Mouse (Mus musculus): Measurements from ENCODE around the gene Cfdp1. TPM values are rescaled to one million over a fixed set of nuclear protein-coding genes. Genes with fewer than 3 reads are reported as not detected.
A peak's percentile ranks its signal among the peaks of the same experiment; 100 is the strongest.
"Not testable (repeated sequence)": the region's sequence is repeated elsewhere in the genome, so short reads cannot be mapped to it uniquely, and the experiment has no call there.

Cfdp1 gene
- polyA plus RNA-seq, 1 experiment from 2014 or later: 144 TPM

GRCm38 (mm10) chr8:111855977-111856376 is 1.9 kb upstream of the Cfdp1 start:
- Histone ChIP-seq H3K27me3 (replicated peaks) (no peaks in the 10 kb centered on the region), H3K36me3 (no peaks in the 10 kb centered on the region), H3K4me3 (no peak overlapping the region), H3K4me1 (replicated peaks) (peaks cover 18% of the 10 kb centered on the region), H3K4me2 (no peak overlapping the region), H3K9me3 (replicated peaks) (no peaks in the 10 kb centered on the region), H3K27ac (ENCODE audit: poor library complexity, severe bottlenecking) (no peak overlapping the region), H3K9ac (no peak overlapping the region)
- 90% methylated on average over 12 of the region's 12 CpGs for WGBS
- ATAC-seq (ENCODE audit: insufficient number of reproducible peaks, low FRiP score): no peak

- H3K27ac ChIP-seq (ENCODE audit: poor library complexity, severe bottlenecking); H3K9me3 ChIP-seq (replicated peaks); H3K27me3 ChIP-seq (replicated peaks); ATAC-seq (ENCODE audit: insufficient number of reproducible peaks, low FRiP score); H3K36me3 ChIP-seq: not testable (repeated sequence)
- WGBS: 51% methylated on average over 12 of the region's 12 CpGs
- peaks cover 18% of the 10 kb centered on the region for H3K4me1 ChIP-seq (replicated peaks)
- H3K9ac ChIP-seq: peak overlapping the region; percentile 89
- peak overlapping the region; percentile 92 for H3K4me2 ChIP-seq
- peak overlapping the region; percentile 82 for H3K4me3 ChIP-seq
Observed at GRCm38 (mm10) chr8:111853219-111853618, 872 bp downstream of the Cfdp1 start.

- 94% methylated on average over 6 of the region's 6 CpGs for WGBS
- Histone ChIP-seq H3K4me1 (replicated peaks) (peaks cover 6% of the 10 kb centered on the region), H3K4me3 (no peak overlapping the region), H3K9ac (no peak overlapping the region), H3K9me3 (replicated peaks) (no peaks in the 10 kb centered on the region), H3K27me3 (replicated peaks) (no peaks in the 10 kb centered on the region), H3K27ac (ENCODE audit: poor library complexity, severe bottlenecking) (no peak overlapping the region), H3K4me2 (no peak overlapping the region), H3K36me3 (peaks cover 23% of the 10 kb centered on the region)
- ATAC-seq (ENCODE audit: insufficient number of reproducible peaks, low FRiP score): no peak
Observed at GRCm38 (mm10) chr8:111846746-111847145, 7.3 kb downstream of the Cfdp1 start.

GRCm38 (mm10) chr8:111835540-111835939 is 18.6 kb downstream of the Cfdp1 start:
- peaks cover 56% of the 10 kb centered on the region for H3K36me3 ChIP-seq
- no peaks in the 10 kb centered on the region for H3K27me3 ChIP-seq (replicated peaks)
- no peak for ATAC-seq (ENCODE audit: insufficient number of reproducible peaks, low FRiP score)
- no peaks in the 10 kb centered on the region for H3K9me3 ChIP-seq (replicated peaks)
- no peak overlapping the region for H3K27ac ChIP-seq (ENCODE audit: poor library complexity, severe bottlenecking)
- H3K4me1 ChIP-seq (replicated peaks): peaks cover 16% of the 10 kb centered on the region
- H3K4me2 ChIP-seq: no peak overlapping the region
- no peak overlapping the region for H3K9ac ChIP-seq
- H3K4me3 ChIP-seq: no peak overlapping the region
- WGBS: 59% methylated on average over 1 of the region's 1 CpGs

- H3K36me3 ChIP-seq: peaks cover 53% of the 10 kb centered on the region
- 0 out of 2 replicates have a peak overlapping the region, but pooled peaks have one; percentile 5 for H3K27ac ChIP-seq (ENCODE audit: poor library complexity, severe bottlenecking)
- ATAC-seq (ENCODE audit: insufficient number of reproducible peaks, low FRiP score): no peak
- H3K4me3 ChIP-seq: no peak overlapping the region
- 48% methylated on average over 6 of the region's 6 CpGs for WGBS
- H3K9me3 ChIP-seq (replicated peaks): no peaks in the 10 kb centered on the region
- H3K27me3 ChIP-seq (replicated peaks): no peaks in the 10 kb centered on the region
- peaks cover 22% of the 10 kb centered on the region for H3K4me1 ChIP-seq (replicated peaks)
- no peak overlapping the region for H3K9ac ChIP-seq
- H3K4me2 ChIP-seq: no peak overlapping the region
Observed at GRCm38 (mm10) chr8:111834011-111834410, 20.1 kb downstream of the Cfdp1 start.

GRCm38 (mm10) chr8:111832983-111833382 is 21.1 kb downstream of the Cfdp1 start:
- peaks cover 54% of the 10 kb centered on the region for H3K36me3 ChIP-seq

GRCm38 (mm10) chr8:111831996-111832395 is 22.1 kb downstream of the Cfdp1 start:
- Histone ChIP-seq H3K9me3 (replicated peaks) (no peaks in the 10 kb centered on the region), H3K4me2 (no peak overlapping the region), H3K4me1 (replicated peaks) (peaks cover 26% of the 10 kb centered on the region), H3K27me3 (replicated peaks) (no peaks in the 10 kb centered on the region), H3K36me3 (peaks cover 45% of the 10 kb centered on the region), H3K27ac (ENCODE audit: poor library complexity, severe bottlenecking) (no peak overlapping the region), H3K4me3 (no peak overlapping the region), H3K9ac (no peak overlapping the region)
- ATAC-seq (ENCODE audit: insufficient number of reproducible peaks, low FRiP score): no peak
- 78% methylated on average over 4 of the region's 4 CpGs for WGBS

More at GRCm38 (mm10) chr8:111832983-111833382, 21.1 kb downstream of the Cfdp1 start:
- Histone ChIP-seq H3K27ac (ENCODE audit: poor library complexity, severe bottlenecking) (no peak overlapping the region), H3K9ac (no peak overlapping the region), H3K4me2 (no peak overlapping the region), H3K9me3 (replicated peaks) (no peaks in the 10 kb centered on the region), H3K4me1 (replicated peaks) (peaks cover 26% of the 10 kb centered on the region), H3K4me3 (no peak overlapping the region), H3K27me3 (replicated peaks) (no peaks in the 10 kb centered on the region)
- no peak for ATAC-seq (ENCODE audit: insufficient number of reproducible peaks, low FRiP score)
- WGBS: 83% methylated on average over 5 of the region's 5 CpGs

GRCm38 (mm10) chr8:111828595-111828994 is 25.5 kb downstream of the Cfdp1 start:
- no peak overlapping the region for H3K4me3 ChIP-seq
- peaks cover 17% of the 10 kb centered on the region for H3K4me1 ChIP-seq (replicated peaks)
- no peak overlapping the region; the same call in 1 of the 2 replicates for H3K27ac ChIP-seq (ENCODE audit: poor library complexity, severe bottlenecking)
- WGBS: 66% methylated on average over 6 of the region's 6 CpGs
- no peak for ATAC-seq (ENCODE audit: insufficient number of reproducible peaks, low FRiP score)
- H3K27me3 ChIP-seq (replicated peaks): no peaks in the 10 kb centered on the region
- 0 out of 2 replicates have a peak, but pooled peaks cover 2% of the 10 kb centered on the region for H3K9me3 ChIP-seq (replicated peaks)
- H3K36me3 ChIP-seq: peaks cover 60% of the 10 kb centered on the region
- H3K9ac ChIP-seq: no peak overlapping the region
- no peak overlapping the region for H3K4me2 ChIP-seq

- 61% methylated on average over 6 of the region's 6 CpGs for WGBS
- ATAC-seq (ENCODE audit: insufficient number of reproducible peaks, low FRiP score): no peak
- H3K36me3 ChIP-seq: peaks cover 65% of the 10 kb centered on the region
- 0 out of 2 replicates have a peak, but pooled peaks cover 2% of the 10 kb centered on the region for H3K9me3 ChIP-seq (replicated peaks)
- H3K4me1 ChIP-seq (replicated peaks): peaks cover 13% of the 10 kb centered on the region
- no peak overlapping the region for H3K27ac ChIP-seq (ENCODE audit: poor library complexity, severe bottlenecking)
- H3K4me2 ChIP-seq: no peak overlapping the region
- no peaks in the 10 kb centered on the region for H3K27me3 ChIP-seq (replicated peaks)
- H3K9ac ChIP-seq: no peak overlapping the region
- H3K4me3 ChIP-seq: no peak overlapping the region
Observed at GRCm38 (mm10) chr8:111825219-111825618, 28.9 kb downstream of the Cfdp1 start.

- no peak overlapping the region for H3K9ac ChIP-seq
- H3K4me2 ChIP-seq: no peak overlapping the region
- ATAC-seq (ENCODE audit: insufficient number of reproducible peaks, low FRiP score): no peak
- peaks cover 17% of the 10 kb centered on the region for H3K4me1 ChIP-seq (replicated peaks)
- H3K27ac ChIP-seq (ENCODE audit: poor library complexity, severe bottlenecking): no peak overlapping the region
- 0 out of 2 replicates have a peak, but pooled peaks cover 2% of the 10 kb centered on the region for H3K9me3 ChIP-seq (replicated peaks)
- no peak overlapping the region for H3K4me3 ChIP-seq
- H3K36me3 ChIP-seq: peaks cover 68% of the 10 kb centered on the region
- WGBS: 92% methylated on average over 5 of the region's 5 CpGs
- H3K27me3 ChIP-seq (replicated peaks): no peaks in the 10 kb centered on the region
Observed at GRCm38 (mm10) chr8:111824334-111824733, 29.8 kb downstream of the Cfdp1 start.

- H3K9ac ChIP-seq: no peak overlapping the region
- no peak overlapping the region for H3K27ac ChIP-seq (ENCODE audit: poor library complexity, severe bottlenecking)
- peaks cover 19% of the 10 kb centered on the region for H3K4me1 ChIP-seq (replicated peaks)
- H3K4me2 ChIP-seq: no peak overlapping the region
- 80% methylated on average over 10 of the region's 10 CpGs for WGBS
- no peak overlapping the region for H3K4me3 ChIP-seq
- H3K27me3 ChIP-seq (replicated peaks): no peaks in the 10 kb centered on the region
- 0 out of 2 replicates have a peak, but pooled peaks cover 2% of the 10 kb centered on the region for H3K9me3 ChIP-seq (replicated peaks)
- ATAC-seq (ENCODE audit: insufficient number of reproducible peaks, low FRiP score): no peak
- H3K36me3 ChIP-seq: peaks cover 57% of the 10 kb centered on the region
Observed at GRCm38 (mm10) chr8:111821199-111821598, 32.9 kb downstream of the Cfdp1 start.

GRCm38 (mm10) chr8:111820691-111821090 is 33.4 kb downstream of the Cfdp1 start:
- Histone ChIP-seq H3K4me1 (replicated peaks) (peaks cover 19% of the 10 kb centered on the region), H3K27ac (ENCODE audit: poor library complexity, severe bottlenecking) (no peak overlapping the region; the same call in 1 of the 2 replicates), H3K9ac (no peak overlapping the region), H3K9me3 (replicated peaks) (0 out of 2 replicates have a peak, but pooled peaks cover 2% of the 10 kb centered on the region), H3K4me2 (no peak overlapping the region), H3K36me3 (peaks cover 59% of the 10 kb centered on the region), H3K27me3 (replicated peaks) (no peaks in the 10 kb centered on the region), H3K4me3 (no peak overlapping the region)
- no peak for ATAC-seq (ENCODE audit: insufficient number of reproducible peaks, low FRiP score)
- 68% methylated on average over 4 of the region's 4 CpGs for WGBS

All from heart, embryonic 12.5 days (tissue).